Mouse (Mus musculus): ENCODE data around the gene Etl4. TPM values are rescaled to one million over a fixed set of nuclear protein-coding genes. Genes with fewer than 3 reads are reported as not detected.

Gene Etl4
- polyA plus RNA-seq, 1 experiment = 7.4 TPM

DNA sequence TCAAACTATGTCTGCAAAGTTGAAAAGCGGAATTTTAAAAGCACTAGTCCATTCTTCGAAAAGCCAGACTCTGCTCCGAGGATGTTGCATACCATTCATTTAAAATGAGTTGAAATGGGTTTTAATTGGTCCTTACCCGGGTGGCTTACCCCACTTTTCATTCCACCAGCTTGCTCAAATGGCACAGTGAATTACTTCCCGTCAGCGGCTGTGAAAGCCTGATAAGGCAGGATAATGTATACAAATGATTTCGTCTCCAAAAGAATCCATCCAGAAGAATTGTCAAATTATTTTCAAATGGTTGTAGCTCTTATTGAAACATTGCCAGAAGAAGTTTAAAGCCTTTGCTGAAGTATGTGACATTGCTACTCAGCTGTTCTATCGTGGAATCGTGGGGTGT, 162.8 kb downstream of the Etl4 start:
- H3K4me2 ChIP-seq (ENCODE audit: low read depth) = no peak overlapping the region
- no peaks in the 10 kb centered on the region for H3K27me3 ChIP-seq (ENCODE audit: control insufficient read depth, insufficient read depth, insufficient read length)
- H3K79me2 ChIP-seq (ENCODE audit: control insufficient read depth, insufficient read depth) = no peaks in the 10 kb centered on the region
- no peak overlapping the region for H3K4me3 ChIP-seq
- TF ChIP-seq CEBPB (IDR thresholded peaks at IDR 0.05; ENCODE audit: insufficient read depth, poor library complexity, severe bottlenecking) = no peak
- no peak for TF ChIP-seq USF1 (IDR thresholded peaks at IDR 0.05; ENCODE audit: low read depth)
- TF ChIP-seq POLR2A (IDR thresholded peaks at IDR 0.05; ENCODE audit: insufficient read length, low read depth) = no peak
- no peak for TF ChIP-seq SRF (IDR thresholded peaks at IDR 0.05; ENCODE audit: control insufficient read depth, insufficient read length, low read depth)
- TF ChIP-seq POLR2AphosphoS2 (IDR thresholded peaks at IDR 0.05; ENCODE audit: insufficient read length, low read depth) = no peak
- TF ChIP-seq REST (IDR thresholded peaks at IDR 0.05; ENCODE audit: insufficient read depth, insufficient read length) = no peak
- no peak for TF ChIP-seq TCF12 (IDR thresholded peaks at IDR 0.05; ENCODE audit: insufficient read depth, poor library complexity, severe bottlenecking)
- TF ChIP-seq MYOD1 (IDR thresholded peaks at IDR 0.05; ENCODE audit: control insufficient read depth in 1 of 3, insufficient read length in 2 of 3, low read depth in 2 of 3) = no peak
- TF ChIP-seq MYOG (IDR thresholded peaks at IDR 0.05; ENCODE audit: control insufficient read depth in 1 of 3, insufficient read depth in 1 of 3, insufficient read length in 2 of 3, low read depth in 2 of 3) = no peak
- TF ChIP-seq TCF3 (IDR thresholded peaks at IDR 0.05; ENCODE audit: insufficient read length, low read depth) = no peak
- no peak for TF ChIP-seq MAX (IDR thresholded peaks at IDR 0.05; ENCODE audit: low read depth)
- TF ChIP-seq E2F4 (IDR thresholded peaks at IDR 0.05; ENCODE audit: insufficient read depth) = no peak
- H3K36me3 ChIP-seq (ENCODE audit: control insufficient read depth, insufficient read depth) = no peaks in the 10 kb centered on the region
- no peak overlapping the region for H3ac ChIP-seq (ENCODE audit: control insufficient read depth, insufficient read length)

DNA sequence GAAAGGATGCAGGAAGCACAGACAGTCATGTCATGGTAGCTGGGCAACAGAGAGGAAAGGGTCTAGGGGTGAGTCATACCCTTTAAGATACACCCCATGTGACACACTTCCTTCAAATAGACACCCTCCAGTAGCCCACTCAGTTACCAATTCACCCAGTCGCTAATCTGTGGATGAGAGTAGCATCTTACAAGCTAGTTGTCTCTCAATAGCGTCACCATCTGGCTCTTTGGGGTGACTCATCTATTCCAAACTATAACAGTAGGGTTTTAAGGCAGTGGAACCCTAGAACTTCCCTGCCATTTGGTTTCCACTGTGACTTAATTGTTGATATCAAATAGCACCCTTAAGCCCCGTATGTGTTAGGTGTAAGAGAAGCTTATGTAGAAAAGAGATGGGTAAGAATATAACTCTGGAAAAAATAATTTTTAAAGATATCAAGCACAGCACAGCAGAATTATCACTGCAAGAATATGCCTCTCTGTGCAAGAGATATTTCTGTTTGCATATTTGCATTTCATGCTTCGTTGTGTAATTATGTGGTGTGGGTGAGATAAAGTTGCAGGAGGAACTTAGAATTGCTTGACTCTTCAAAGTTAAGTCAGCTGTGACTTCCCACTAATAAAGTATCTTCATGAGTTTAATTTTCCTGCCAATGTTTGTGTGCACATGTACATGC, 166.7 kb downstream of the Etl4 start:
- no peak overlapping the region for H3ac ChIP-seq (ENCODE audit: control insufficient read depth, insufficient read length)
- TF ChIP-seq USF1 (IDR thresholded peaks at IDR 0.05; ENCODE audit: low read depth) (no peak), MAX (IDR thresholded peaks at IDR 0.05; ENCODE audit: low read depth) (no peak), TCF3 (IDR thresholded peaks at IDR 0.05; ENCODE audit: insufficient read length, low read depth) (no peak), CEBPB (IDR thresholded peaks at IDR 0.05; ENCODE audit: insufficient read depth, poor library complexity, severe bottlenecking) (no peak), MYOD1 (IDR thresholded peaks at IDR 0.05; ENCODE audit: control insufficient read depth in 1 of 3, insufficient read length in 2 of 3, low read depth in 2 of 3) (no peak), TCF12 (IDR thresholded peaks at IDR 0.05; ENCODE audit: insufficient read depth, poor library complexity, severe bottlenecking) (no peak), REST (IDR thresholded peaks at IDR 0.05; ENCODE audit: insufficient read depth, insufficient read length) (no peak), MYOG (IDR thresholded peaks at IDR 0.05; ENCODE audit: control insufficient read depth in 1 of 3, insufficient read depth in 1 of 3, insufficient read length in 2 of 3, low read depth in 2 of 3) (no peak), SRF (IDR thresholded peaks at IDR 0.05; ENCODE audit: control insufficient read depth, insufficient read length, low read depth) (no peak), E2F4 (IDR thresholded peaks at IDR 0.05; ENCODE audit: insufficient read depth) (no peak), POLR2A (IDR thresholded peaks at IDR 0.05; ENCODE audit: insufficient read length, low read depth) (no peak), POLR2AphosphoS2 (IDR thresholded peaks at IDR 0.05; ENCODE audit: insufficient read length, low read depth) (no peak)
- H3K79me2 ChIP-seq (ENCODE audit: control insufficient read depth, insufficient read depth) = no peaks in the 10 kb centered on the region
- no peak overlapping the region for H3K4me2 ChIP-seq (ENCODE audit: low read depth)
- no peak overlapping the region for H3K4me3 ChIP-seq
- H3K27me3 ChIP-seq (ENCODE audit: control insufficient read depth, insufficient read depth, insufficient read length) = no peaks in the 10 kb centered on the region
- H3K36me3 ChIP-seq (ENCODE audit: control insufficient read depth, insufficient read depth) = no peaks in the 10 kb centered on the region

DNA sequence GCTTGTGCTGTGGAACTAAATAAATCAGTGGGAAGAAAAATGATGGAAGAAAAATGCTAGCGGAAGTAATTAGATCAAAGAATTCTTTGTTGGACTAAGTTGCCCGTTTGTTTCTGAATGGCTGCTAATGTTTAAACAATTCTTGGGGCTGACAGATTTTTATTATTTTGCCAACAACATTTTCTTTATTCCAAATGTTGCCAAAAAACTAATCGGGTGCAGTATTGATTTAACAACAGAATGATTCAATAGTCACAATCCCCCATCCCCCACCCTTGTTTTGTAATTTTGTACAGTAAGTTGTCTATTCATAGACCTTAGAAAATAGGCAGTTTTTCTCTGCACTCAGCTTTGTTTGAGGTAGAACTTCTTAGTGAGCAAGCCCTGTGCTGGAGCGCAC, 175.2 kb downstream of the Etl4 start:
- H3K36me3 ChIP-seq (ENCODE audit: control insufficient read depth, insufficient read depth) = no peaks in the 10 kb centered on the region
- no peak overlapping the region for H3ac ChIP-seq (ENCODE audit: control insufficient read depth, insufficient read length)
- H3K4me2 ChIP-seq (ENCODE audit: low read depth) = no peak overlapping the region
- no peak for TF ChIP-seq POLR2A (IDR thresholded peaks at IDR 0.05; ENCODE audit: insufficient read length, low read depth)
- no peak for TF ChIP-seq REST (IDR thresholded peaks at IDR 0.05; ENCODE audit: insufficient read depth, insufficient read length)
- TF ChIP-seq MAX (IDR thresholded peaks at IDR 0.05; ENCODE audit: low read depth) = no peak
- TF ChIP-seq E2F4 (IDR thresholded peaks at IDR 0.05; ENCODE audit: insufficient read depth) = no peak
- no peak for TF ChIP-seq CEBPB (IDR thresholded peaks at IDR 0.05; ENCODE audit: insufficient read depth, poor library complexity, severe bottlenecking)
- no peak for TF ChIP-seq USF1 (IDR thresholded peaks at IDR 0.05; ENCODE audit: low read depth)
- no peak for TF ChIP-seq SRF (IDR thresholded peaks at IDR 0.05; ENCODE audit: control insufficient read depth, insufficient read length, low read depth)
- TF ChIP-seq TCF12 (IDR thresholded peaks at IDR 0.05; ENCODE audit: insufficient read depth, poor library complexity, severe bottlenecking) = no peak
- TF ChIP-seq MYOD1 (IDR thresholded peaks at IDR 0.05; ENCODE audit: control insufficient read depth in 1 of 3, insufficient read length in 2 of 3, low read depth in 2 of 3) = no peak
- TF ChIP-seq MYOG (IDR thresholded peaks at IDR 0.05; ENCODE audit: control insufficient read depth in 1 of 3, insufficient read depth in 1 of 3, insufficient read length in 2 of 3, low read depth in 2 of 3) = no peak
- no peak for TF ChIP-seq POLR2AphosphoS2 (IDR thresholded peaks at IDR 0.05; ENCODE audit: insufficient read length, low read depth)
- no peak for TF ChIP-seq TCF3 (IDR thresholded peaks at IDR 0.05; ENCODE audit: insufficient read length, low read depth)
- H3K27me3 ChIP-seq (ENCODE audit: control insufficient read depth, insufficient read depth, insufficient read length) = no peaks in the 10 kb centered on the region
- no peak overlapping the region for H3K4me3 ChIP-seq
- no peaks in the 10 kb centered on the region for H3K79me2 ChIP-seq (ENCODE audit: control insufficient read depth, insufficient read depth)

DNA sequence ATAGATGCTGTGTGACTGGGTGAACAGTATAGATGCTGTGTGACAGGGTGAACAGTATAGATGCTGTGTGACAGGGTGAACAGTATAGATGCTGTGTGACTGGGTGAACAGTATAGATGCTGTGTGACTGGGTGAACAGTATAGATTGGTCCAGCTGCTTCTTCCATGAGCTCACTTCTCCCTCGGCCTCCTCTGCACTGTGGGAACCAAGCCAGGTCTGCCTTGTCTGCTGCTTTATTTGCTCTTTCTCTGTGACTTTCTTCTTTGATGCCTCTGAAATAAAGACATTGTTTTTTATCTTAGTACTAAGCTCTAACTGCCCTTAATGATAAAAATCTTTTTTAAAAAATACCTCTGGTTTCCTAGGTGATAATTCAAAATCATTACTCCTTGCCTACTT, 195.9 kb downstream of the Etl4 start:
- Histone ChIP-seq H3K4me3 (no peak overlapping the region), H3K36me3 (ENCODE audit: control insufficient read depth, insufficient read depth) (no peaks in the 10 kb centered on the region), H3K27me3 (ENCODE audit: control insufficient read depth, insufficient read depth, insufficient read length) (no peaks in the 10 kb centered on the region), H3K79me2 (ENCODE audit: control insufficient read depth, insufficient read depth) (no peaks in the 10 kb centered on the region), H3ac (ENCODE audit: control insufficient read depth, insufficient read length) (no peak overlapping the region), H3K4me2 (ENCODE audit: low read depth) (no peak overlapping the region)
- TF ChIP-seq TCF3 (IDR thresholded peaks at IDR 0.05; ENCODE audit: insufficient read length, low read depth) (no peak), REST (IDR thresholded peaks at IDR 0.05; ENCODE audit: insufficient read depth, insufficient read length) (no peak), TCF12 (IDR thresholded peaks at IDR 0.05; ENCODE audit: insufficient read depth, poor library complexity, severe bottlenecking) (no peak), USF1 (IDR thresholded peaks at IDR 0.05; ENCODE audit: low read depth) (no peak), POLR2A (IDR thresholded peaks at IDR 0.05; ENCODE audit: insufficient read length, low read depth) (no peak), MYOG (IDR thresholded peaks at IDR 0.05; ENCODE audit: control insufficient read depth in 1 of 3, insufficient read depth in 1 of 3, insufficient read length in 2 of 3, low read depth in 2 of 3) (no peak), MYOD1 (IDR thresholded peaks at IDR 0.05; ENCODE audit: control insufficient read depth in 1 of 3, insufficient read length in 2 of 3, low read depth in 2 of 3) (no peak), E2F4 (IDR thresholded peaks at IDR 0.05; ENCODE audit: insufficient read depth) (no peak), CEBPB (IDR thresholded peaks at IDR 0.05; ENCODE audit: insufficient read depth, poor library complexity, severe bottlenecking) (no peak)

Measured in myocyte (in vitro differentiated cells).